Mouse (Mus musculus) frontal cortex, adult 2 months (tissue): Measurements from ENCODE around the gene Hmcn2. TPM values are rescaled to one million over a fixed set of nuclear protein-coding genes. Genes with fewer than 3 reads are reported as not detected.

Experiments used
- DNase-seq, 2 experiments: peaks; one replicate each; pipeline ENCODE4 v3.0.0; 2022; ENCODE audit warnings: low spot score in 1 of 2; ENCODE audit errors: extremely low spot score in 1 of 2
- polyA plus RNA-seq: library from polyadenylated mRNA; depleted of rRNA; stranded (reverse); fragments of >200 nt; gene quantifications from 2 replicates; pipeline ENCODE4 v1.2.3, GENCODE M21; 2012; rRNA removed

The Hmcn2 gene
- polyA plus RNA-seq = 2.0 TPM in 2 replicates

GRCm38 (mm10) chr2:31314007-31314465 lies at the start of gene Hmcn2:
TSS of gene Hmcn2 (plus strand) at chr2:31314415.
- no peak for DNase-seq

- no peak for DNase-seq
These were observed 46.8 kb upstream of the Hmcn2 start for GRCm38 (mm10) chr2:31267447-31267846.

GRCm38 (mm10) chr2:31268631-31269030 lies 45.6 kb upstream of the Hmcn2 start:
- DNase-seq = no peak

GRCm38 (mm10) chr2:31269188-31269587 lies 45.0 kb upstream of the Hmcn2 start:
- no peak for DNase-seq

- DNase-seq = no peak
These were observed 44.4 kb upstream of the Hmcn2 start for GRCm38 (mm10) chr2:31269847-31270246.

- DNase-seq = no peak
These were observed 43.7 kb upstream of the Hmcn2 start for GRCm38 (mm10) chr2:31270470-31270869.

- DNase-seq = no peak
These were observed 43.1 kb upstream of the Hmcn2 start for GRCm38 (mm10) chr2:31271071-31271470.

GRCm38 (mm10) chr2:31274993-31275392 lies 39.2 kb upstream of the Hmcn2 start:
- DNase-seq = no peak

- DNase-seq = peak in 1 of 2 experiments; percentile 69
These were observed 36.4 kb upstream of the Hmcn2 start for GRCm38 (mm10) chr2:31277810-31278209.

GRCm38 (mm10) chr2:31278483-31278882 lies 35.7 kb upstream of the Hmcn2 start:
- peak in 1 of 2 experiments; percentile 66 for DNase-seq

GRCm38 (mm10) chr2:31281138-31281537 lies 33.1 kb upstream of the Hmcn2 start:
- DNase-seq = no peak

- no peak for DNase-seq
These were observed 31.9 kb upstream of the Hmcn2 start for GRCm38 (mm10) chr2:31282266-31282665.

GRCm38 (mm10) chr2:31282880-31283279 lies 31.3 kb upstream of the Hmcn2 start:
- no peak for DNase-seq

- no peak for DNase-seq
These were observed 29.7 kb upstream of the Hmcn2 start for GRCm38 (mm10) chr2:31284531-31284930.

GRCm38 (mm10) chr2:31291421-31291820 lies 22.8 kb upstream of the Hmcn2 start:
- DNase-seq = peak in 1 of 2 experiments; percentile 83

GRCm38 (mm10) chr2:31294985-31295384 lies 19.2 kb upstream of the Hmcn2 start:
- DNase-seq = peak in 1 of 2 experiments; percentile 92

- DNase-seq = no peak
These were observed 17.8 kb upstream of the Hmcn2 start for GRCm38 (mm10) chr2:31296395-31296794.

- DNase-seq = peak in 1 of 2 experiments; percentile 74
These were observed 16.5 kb upstream of the Hmcn2 start for GRCm38 (mm10) chr2:31297602-31298268.

GRCm38 (mm10) chr2:31298814-31299213 lies 15.4 kb upstream of the Hmcn2 start:
- no peak for DNase-seq

GRCm38 (mm10) chr2:31299266-31299665 lies 14.9 kb upstream of the Hmcn2 start:
- DNase-seq = peak in 1 of 2 experiments; percentile 69

GRCm38 (mm10) chr2:31299996-31300395 lies 14.2 kb upstream of the Hmcn2 start:
- no peak for DNase-seq

GRCm38 (mm10) chr2:31303177-31303576 lies 11.0 kb upstream of the Hmcn2 start:
- DNase-seq = no peak
